Mouse (Mus musculus) granulocyte monocyte progenitor cell, adult 5-6 weeks (primary cell): Measurements from ENCODE around the gene Lpgat1. TPM values are rescaled to one million over a fixed set of nuclear protein-coding genes. Genes with fewer than 3 reads are reported as not detected.

Experiments
- total RNA-seq, 2 experiments: library from RNA; stranded (forward) in 1 of 2; stranded (reverse) in 1 of 2; fragments of 200-712, 200-1000 nt in 1 of 2; fragments of >200 nt in 1 of 2; fragmentation: Nextera tagmentation in 1 of 2; gene quantifications; 2 replicates each; pipeline ENCODE4 v1.2.3; 2014 to 2017

Lpgat1 gene
- total RNA-seq, 2 experiments from 2014 or later: 31.7 to 34.6 TPM

Other genes with a start within 250 kb of the Lpgat1 start
- gene Dtl, start 142.3 kb upstream of the Lpgat1 start, total RNA-seq (2014; fragmentation: Nextera tagmentation): 90.6 and 123 TPM in 2 replicates
- 76.1 and 84.1 TPM in 2 replicates for gene Dtl, start 142.3 kb upstream of the Lpgat1 start, total RNA-seq (2017)
- 64.6 and 78.4 TPM in 2 replicates for gene Ints7, start 142.2 kb upstream of the Lpgat1 start, total RNA-seq (2014; fragmentation: Nextera tagmentation)
- 55.9 and 62.3 TPM in 2 replicates for gene Ints7, start 142.2 kb upstream of the Lpgat1 start, total RNA-seq (2017)
- gene Nek2, start 103.6 kb downstream of the Lpgat1 start, total RNA-seq (2014; fragmentation: Nextera tagmentation): 6.3 and 7.1 TPM in 2 replicates
- gene Nek2, start 103.6 kb downstream of the Lpgat1 start, total RNA-seq (2017): 28.8 and 42.1 TPM in 2 replicates
- 4.5 and 4.6 TPM in 2 replicates for gene Slc30a1, start 188.9 kb downstream of the Lpgat1 start, total RNA-seq (2014; fragmentation: Nextera tagmentation)
- gene Slc30a1, start 188.9 kb downstream of the Lpgat1 start, total RNA-seq (2017): 4.7 and 8.7 TPM in 2 replicates